Mouse (Mus musculus): ENCODE results near the gene Kcnn1.
"Not testable (repeated sequence)": the region's sequence is repeated elsewhere in the genome, so short reads cannot be mapped to it uniquely, and the experiment has no call there.

The Kcnn1 gene

GRCm38 (mm10) chr8:70843214-70843773 lies 19.8 kb downstream of the Kcnn1 start:
- DNase-seq (ENCODE audit: low spot score in 2 of 2), result no peak

- DNase-seq (ENCODE audit: low spot score in 2 of 2), result no peak
These were observed 20.6 kb downstream of the Kcnn1 start for GRCm38 (mm10) chr8:70842484-70842883.

- peak; percentile 78 to 87 for DNase-seq (ENCODE audit: low spot score in 2 of 2)
These were observed 21.6 kb downstream of the Kcnn1 start for GRCm38 (mm10) chr8:70841147-70842072.

- no peak for DNase-seq (ENCODE audit: low spot score in 2 of 2)
These were observed 22.5 kb downstream of the Kcnn1 start for GRCm38 (mm10) chr8:70840590-70840989.

GRCm38 (mm10) chr8:70839408-70840351 lies 23.4 kb downstream of the Kcnn1 start, which contains the start of gene Arrdc2:
TSS of gene Arrdc2 (minus strand) at chr8:70839720.
- DNase-seq (ENCODE audit: low spot score in 2 of 2), result peak; percentile 99 to 100

GRCm38 (mm10) chr8:70838654-70839407 lies 24.2 kb downstream of the Kcnn1 start:
- DNase-seq (ENCODE audit: low spot score in 2 of 2), result peak in 1 of 2 experiments; percentile 36

- no peak for DNase-seq (ENCODE audit: low spot score in 2 of 2)
These were observed 26.4 kb downstream of the Kcnn1 start for GRCm38 (mm10) chr8:70836666-70837065.

GRCm38 (mm10) chr8:70834071-70834470 lies 29.0 kb downstream of the Kcnn1 start:
- DNase-seq (ENCODE audit: low spot score in 2 of 2), result no peak

- DNase-seq (ENCODE audit: low spot score in 2 of 2), result no peak
These were observed 29.5 kb downstream of the Kcnn1 start for GRCm38 (mm10) chr8:70833520-70833919.

GRCm38 (mm10) chr8:70833018-70833482 lies 30.0 kb downstream of the Kcnn1 start:
- DNase-seq (ENCODE audit: low spot score in 2 of 2), result no peak

- DNase-seq (ENCODE audit: low spot score in 2 of 2), result no peak
These were observed 30.7 kb downstream of the Kcnn1 start for GRCm38 (mm10) chr8:70832371-70832770.

GRCm38 (mm10) chr8:70831517-70831916 lies 31.5 kb downstream of the Kcnn1 start:
- DNase-seq (ENCODE audit: low spot score in 2 of 2), result no peak

GRCm38 (mm10) chr8:70827796-70828195 lies 35.3 kb downstream of the Kcnn1 start:
- DNase-seq (ENCODE audit: low spot score in 2 of 2), result no peak

- DNase-seq (ENCODE audit: low spot score in 2 of 2), result no peak
These were observed 36.0 kb downstream of the Kcnn1 start for GRCm38 (mm10) chr8:70827010-70827409.

- DNase-seq (ENCODE audit: low spot score in 2 of 2), result no peak
These were observed 37.2 kb downstream of the Kcnn1 start for GRCm38 (mm10) chr8:70825816-70826215.

GRCm38 (mm10) chr8:70823802-70824201 lies 39.3 kb downstream of the Kcnn1 start:
- DNase-seq (ENCODE audit: low spot score in 2 of 2), result no peak

GRCm38 (mm10) chr8:70822594-70822993 lies 40.5 kb downstream of the Kcnn1 start:
- not testable (repeated sequence) for DNase-seq (ENCODE audit: low spot score in 2 of 2)

- no peak for DNase-seq (ENCODE audit: low spot score in 2 of 2)
These were observed 41.1 kb downstream of the Kcnn1 start for GRCm38 (mm10) chr8:70821992-70822391.

GRCm38 (mm10) chr8:70821399-70821962 lies 41.6 kb downstream of the Kcnn1 start:
- DNase-seq (ENCODE audit: low spot score in 2 of 2), result no peak

GRCm38 (mm10) chr8:70820101-70820935 lies 42.7 kb downstream of the Kcnn1 start:
- no peak for DNase-seq (ENCODE audit: low spot score in 2 of 2)
